Mouse (Mus musculus) hindbrain, embryonic 15.5 days (tissue): ENCODE results near the gene Arhgap32. TPM values are rescaled to one million over a fixed set of nuclear protein-coding genes. Genes with fewer than 3 reads are reported as not detected.
A peak's percentile ranks its signal among the peaks of the same experiment; 100 is the strongest.

ENCODE experiments used
- ATAC-seq: fragments of 200-750 bp; cut with Nextera tagmentation; 2 replicates; pipeline ENCODE4 v1.8.0; 2017; ENCODE audit warnings: low read depth, moderate number of reproducible peaks, moderate TSS enrichment; ENCODE audit not compliant: low FRiP score
- H3K27ac ChIP-seq: fragments of 300-500 bp; sonication (generic); replicated peaks from 2 replicates; pipeline ENCODE4 v1.5.1; 2015; ENCODE audit warnings: mild to moderate bottlenecking, inconsistent platforms
- H3K27me3 ChIP-seq: fragments of 300-500 bp; sonication (generic); 2 replicates; pipeline ENCODE4 v1.6.1; 2015; ENCODE audit warnings: control low read depth, inconsistent platforms
- H3K36me3 ChIP-seq: fragments of 300-500 bp; sonication (generic); 2 replicates; pipeline ENCODE4 v1.6.1; 2015; ENCODE audit warnings: control low read depth, inconsistent platforms
- H3K4me1 ChIP-seq: fragments of 300-500 bp; sonication (generic); replicated peaks from 2 replicates; pipeline ENCODE4 v1.6.1; 2015; ENCODE audit warnings: control low read depth, inconsistent platforms
- H3K4me2 ChIP-seq: fragments of 300-500 bp; sonication (generic); 2 replicates; pipeline ENCODE4 v1.6.1; 2015; ENCODE audit warnings: moderate library complexity, mild to moderate bottlenecking, inconsistent platforms
- H3K4me3 ChIP-seq: fragments of 300-500 bp; sonication (generic); 2 replicates; pipeline ENCODE4 v1.5.1; 2015; ENCODE audit warnings: mild to moderate bottlenecking, inconsistent platforms
- H3K9ac ChIP-seq: fragments of 300-500 bp; sonication (generic); 2 replicates; pipeline ENCODE4 v1.6.1; 2015; ENCODE audit warnings: inconsistent platforms
- H3K9me3 ChIP-seq: fragments of 300-500 bp; sonication (generic); 2 replicates; pipeline ENCODE4 v1.6.1; 2016; ENCODE audit warnings: control low read depth, inconsistent platforms
- WGBS: fragments of 180-500 bp; shearing (Covaris S2); methylation state at CpG from one replicate; pipeline ENCODE4 v1.1.7; 2015; 5-methylcytosine and 5-hydroxymethylcytosine counted together
- polyA plus RNA-seq: library from polyadenylated mRNA; unstranded; fragments of >200 nt; fragmentation: Nextera tagmentation; extraction: Ambion mirVana; gene quantifications from 2 replicates; pipeline ENCODE4 v1.2.1, GENCODE M21; 2015

Gene Arhgap32
- polyA plus RNA-seq: 12.3 and 13.5 TPM in 2 replicates

DNA sequence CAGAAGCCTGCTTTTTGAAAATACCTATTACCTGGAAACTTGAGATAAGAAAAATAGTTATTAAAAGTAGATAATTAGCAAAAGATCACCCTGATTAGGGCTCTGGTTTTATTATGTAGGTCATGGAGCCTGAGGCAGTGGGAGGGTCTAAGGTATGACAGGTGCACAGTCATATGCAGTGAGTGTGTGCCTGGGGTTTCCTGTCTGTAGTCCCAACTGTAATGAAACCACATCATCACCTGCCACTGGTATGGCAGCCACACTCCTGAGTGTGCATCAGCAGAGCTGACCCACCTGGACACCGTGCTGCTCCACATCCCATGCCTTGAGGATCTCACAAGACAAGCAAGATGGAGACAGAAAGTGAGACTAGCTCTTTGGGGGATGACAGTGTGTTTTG, at the start of gene Arhgap32:
Gene Arhgap32, plus strand, starts transcription at position 351 of the 400 bp plus-strand sequence.
- Histone ChIP-seq H3K36me3 (no peaks in the 10 kb centered on the region), H3K27me3 (no peaks in the 10 kb centered on the region), H3K4me3 (no peak within 1 kb of the TSS), H3K27ac (no peak within 1 kb of the TSS), H3K4me2 (no peak within 1 kb of the TSS), H3K9me3 (no peaks in the 10 kb centered on the region), H3K4me1 (no peaks in the 10 kb centered on the region), H3K9ac (no peak within 1 kb of the TSS)
- WGBS: 97% methylated on average over 1 of the region's 1 CpGs
- ATAC-seq: no peak

DNA sequence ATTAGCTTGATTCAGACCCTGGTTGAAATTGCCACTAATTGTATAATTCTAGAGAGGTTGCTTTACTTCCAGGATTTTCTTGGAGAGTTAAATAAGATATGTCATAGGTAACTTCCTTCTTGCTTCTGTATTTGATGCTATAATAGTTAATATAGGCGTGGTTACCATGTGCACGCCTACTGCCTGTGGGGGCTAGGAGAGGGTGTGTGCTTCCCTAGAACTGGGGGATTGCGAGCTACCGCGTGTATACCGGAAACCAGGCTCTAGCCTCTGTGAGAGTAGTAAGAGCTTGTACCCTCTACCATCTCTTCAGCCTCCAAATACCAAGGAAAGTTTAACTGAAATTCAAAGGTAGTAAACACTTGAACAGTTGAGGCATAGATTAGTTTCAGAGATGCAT, 43.2 kb upstream of the Arhgap32 start:
- H3K4me1 ChIP-seq: no peaks in the 10 kb centered on the region
- 97% methylated on average over 6 of the region's 6 CpGs for WGBS
- no peaks in the 10 kb centered on the region for H3K27me3 ChIP-seq
- no peak overlapping the region for H3K4me2 ChIP-seq
- no peaks in the 10 kb centered on the region for H3K9me3 ChIP-seq
- H3K27ac ChIP-seq: no peak overlapping the region
- no peak overlapping the region for H3K9ac ChIP-seq
- no peaks in the 10 kb centered on the region for H3K36me3 ChIP-seq
- ATAC-seq: no peak
- no peak overlapping the region for H3K4me3 ChIP-seq

DNA sequence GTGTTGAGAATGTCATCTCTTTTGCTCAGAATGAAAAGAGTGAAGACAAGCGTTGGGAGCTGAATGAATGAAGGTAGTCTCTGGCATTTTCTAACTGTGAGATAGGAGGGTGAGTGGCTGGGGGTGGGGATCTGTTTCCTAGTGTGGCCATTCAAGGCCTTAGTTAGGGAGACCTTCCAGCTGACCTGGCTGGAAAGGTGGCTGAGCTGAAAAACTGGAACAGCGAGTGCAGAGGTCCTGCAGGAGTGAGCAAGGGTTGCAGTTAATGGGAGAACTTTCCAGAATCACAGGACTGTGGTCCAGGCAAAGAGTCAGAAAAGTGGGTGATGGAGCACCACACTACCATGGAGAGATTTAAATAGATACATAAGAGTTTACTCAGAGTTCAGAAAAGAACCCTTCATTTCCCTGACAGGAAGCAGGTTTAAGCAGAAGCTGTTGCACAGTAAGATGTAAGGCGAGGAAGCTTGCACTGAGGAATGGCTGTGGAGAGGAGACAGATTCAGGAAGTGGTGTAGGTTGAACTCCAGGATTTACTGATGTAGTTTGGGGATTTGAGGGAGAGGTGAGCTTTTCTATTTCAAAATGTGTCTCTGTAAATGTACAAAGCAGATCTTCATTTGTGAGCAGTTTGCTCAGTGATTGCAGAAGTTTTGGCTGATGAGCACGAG, 27.7 kb upstream of the Arhgap32 start:
- ATAC-seq: no peak
- H3K36me3 ChIP-seq: no peaks in the 10 kb centered on the region
- no peak overlapping the region for H3K4me2 ChIP-seq
- no peaks in the 10 kb centered on the region for H3K27me3 ChIP-seq
- H3K9me3 ChIP-seq: no peaks in the 10 kb centered on the region
- no peak overlapping the region for H3K27ac ChIP-seq
- no peak overlapping the region for H3K4me3 ChIP-seq
- 70% methylated on average over 4 of the region's 4 CpGs for WGBS
- no peak overlapping the region for H3K9ac ChIP-seq
- peaks cover 4% of the 10 kb centered on the region; the same call in 1 of the 2 replicates for H3K4me1 ChIP-seq

DNA sequence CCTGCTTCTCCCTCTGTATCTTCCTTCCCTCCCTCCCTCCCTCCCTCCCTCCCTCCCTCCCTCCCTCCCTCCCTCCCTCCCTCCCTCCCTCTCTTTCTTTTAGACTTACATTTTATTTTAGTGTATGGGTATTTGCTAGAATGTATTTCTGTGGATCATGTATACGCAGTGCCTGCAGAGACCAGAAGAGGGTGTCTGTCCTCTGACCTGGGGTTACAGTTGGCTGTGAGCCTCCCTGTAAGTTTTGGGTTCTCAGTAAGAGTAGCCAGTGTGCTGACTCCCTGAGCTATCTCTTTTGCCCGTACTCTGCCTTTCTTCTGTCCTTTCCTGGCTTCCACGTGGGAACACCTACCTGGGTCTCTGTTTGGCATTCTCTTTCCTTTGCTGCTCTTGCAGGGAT, 27.1 kb upstream of the Arhgap32 start:
- ATAC-seq: no peak
- H3K9ac ChIP-seq: no peak overlapping the region
- H3K36me3 ChIP-seq: no peaks in the 10 kb centered on the region
- H3K4me2 ChIP-seq: no peak overlapping the region
- H3K9me3 ChIP-seq: no peaks in the 10 kb centered on the region
- H3K27ac ChIP-seq: no peak overlapping the region
- no peaks in the 10 kb centered on the region for H3K27me3 ChIP-seq
- H3K4me1 ChIP-seq: peaks cover 9% of the 10 kb centered on the region
- WGBS: 69% methylated on average over 3 of the region's 3 CpGs
- no peak overlapping the region for H3K4me3 ChIP-seq

DNA sequence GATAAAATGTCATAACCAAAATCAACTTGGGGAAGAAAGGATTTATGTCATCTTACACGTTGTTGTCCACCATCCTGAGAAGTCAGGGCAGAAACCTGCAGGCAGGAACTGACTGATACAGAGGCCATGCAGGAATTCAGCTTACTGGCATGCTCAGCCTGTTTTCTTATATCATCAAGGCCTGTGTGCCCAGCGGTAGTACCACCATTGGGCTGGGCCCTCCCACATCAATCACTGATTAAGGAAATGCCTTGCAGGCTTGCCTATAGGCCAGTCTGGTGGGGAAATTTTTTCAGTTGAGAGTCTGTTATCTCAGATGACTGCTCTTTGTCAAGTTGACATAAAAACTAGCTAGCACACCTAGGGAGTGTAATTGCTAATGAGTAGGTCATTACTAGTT, 22.5 kb upstream of the Arhgap32 start:
- Histone ChIP-seq H3K9me3 (no peaks in the 10 kb centered on the region), H3K27me3 (no peaks in the 10 kb centered on the region), H3K4me1 (peaks cover 33% of the 10 kb centered on the region), H3K9ac (no peak overlapping the region), H3K27ac (no peak overlapping the region), H3K36me3 (no peaks in the 10 kb centered on the region), H3K4me3 (no peak overlapping the region), H3K4me2 (no peak overlapping the region)
- 57% methylated on average over 2 of the region's 2 CpGs for WGBS
- ATAC-seq: peak; percentile 57; the same call in 1 of the 2 replicates

DNA sequence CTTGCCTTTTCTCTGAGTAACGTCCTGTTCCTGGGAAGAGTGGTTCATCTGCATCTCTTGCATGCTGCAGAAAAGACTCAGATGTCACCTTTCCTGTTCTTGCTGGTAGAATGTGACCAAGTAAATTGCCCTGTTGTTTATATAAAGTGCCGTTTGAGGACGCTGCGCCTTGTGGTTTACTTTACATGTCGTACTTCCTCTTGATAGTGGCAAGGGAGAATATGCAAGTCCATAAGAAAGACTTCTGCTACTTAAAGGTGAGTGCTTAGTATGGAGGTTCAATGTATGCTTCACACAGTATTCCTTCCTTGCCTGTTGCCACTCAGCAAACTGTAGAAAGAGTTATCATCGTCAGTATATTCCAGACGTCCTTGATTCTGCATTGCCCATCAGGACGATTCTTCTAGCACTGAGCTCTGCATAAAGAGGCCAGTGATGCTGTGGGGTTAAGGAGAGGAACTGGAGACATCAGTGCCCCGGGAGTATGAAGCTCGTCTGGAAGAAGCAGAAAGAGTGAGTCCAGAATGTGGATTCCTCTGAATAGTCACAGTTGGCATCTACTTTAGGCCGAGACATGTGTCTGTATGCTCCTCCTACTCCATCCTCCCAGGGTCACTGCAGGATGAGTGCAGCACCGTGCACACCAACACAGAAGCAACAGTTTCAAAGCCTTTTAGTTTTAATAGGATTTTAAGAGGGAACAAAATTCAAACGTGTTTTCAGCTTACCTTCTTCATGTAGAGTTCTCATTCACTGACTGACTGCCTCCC, 21.4 kb upstream of the Arhgap32 start:
- H3K27ac ChIP-seq: no peak overlapping the region
- no peaks in the 10 kb centered on the region for H3K9me3 ChIP-seq
- H3K36me3 ChIP-seq: no peaks in the 10 kb centered on the region
- no peak for ATAC-seq
- peaks cover 33% of the 10 kb centered on the region for H3K4me1 ChIP-seq
- H3K4me3 ChIP-seq: no peak overlapping the region
- WGBS: 71% methylated on average over 13 of the region's 13 CpGs
- H3K4me2 ChIP-seq: no peak overlapping the region
- H3K9ac ChIP-seq: no peak overlapping the region
- H3K27me3 ChIP-seq: no peaks in the 10 kb centered on the region

DNA sequence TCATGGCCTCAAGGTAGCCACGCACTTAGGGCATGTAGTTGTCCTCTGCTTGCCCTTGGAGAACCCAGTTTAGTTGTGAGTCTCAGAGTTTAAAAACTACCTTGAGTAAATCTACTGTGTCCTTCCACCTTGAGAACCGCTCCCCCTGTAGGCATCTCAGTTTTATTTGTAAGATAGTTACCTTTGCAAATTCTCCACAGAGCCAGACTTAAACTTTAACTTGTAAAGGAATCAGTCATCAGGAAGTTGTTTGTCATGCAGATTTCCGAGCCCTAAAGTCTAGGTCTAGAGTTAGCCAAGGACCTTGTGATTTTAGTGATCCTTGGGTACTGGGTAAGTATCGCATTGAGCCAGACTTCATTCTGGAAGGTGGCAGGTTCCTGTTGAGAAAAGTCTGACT, 20.4 kb upstream of the Arhgap32 start:
- Histone ChIP-seq H3K4me1 (peaks cover 33% of the 10 kb centered on the region), H3K4me3 (no peak overlapping the region), H3K9me3 (no peaks in the 10 kb centered on the region), H3K27ac (no peak overlapping the region), H3K36me3 (no peaks in the 10 kb centered on the region), H3K9ac (no peak overlapping the region), H3K27me3 (no peaks in the 10 kb centered on the region), H3K4me2 (no peak overlapping the region)
- ATAC-seq: no peak
- WGBS: 90% methylated on average over 4 of the region's 4 CpGs

DNA sequence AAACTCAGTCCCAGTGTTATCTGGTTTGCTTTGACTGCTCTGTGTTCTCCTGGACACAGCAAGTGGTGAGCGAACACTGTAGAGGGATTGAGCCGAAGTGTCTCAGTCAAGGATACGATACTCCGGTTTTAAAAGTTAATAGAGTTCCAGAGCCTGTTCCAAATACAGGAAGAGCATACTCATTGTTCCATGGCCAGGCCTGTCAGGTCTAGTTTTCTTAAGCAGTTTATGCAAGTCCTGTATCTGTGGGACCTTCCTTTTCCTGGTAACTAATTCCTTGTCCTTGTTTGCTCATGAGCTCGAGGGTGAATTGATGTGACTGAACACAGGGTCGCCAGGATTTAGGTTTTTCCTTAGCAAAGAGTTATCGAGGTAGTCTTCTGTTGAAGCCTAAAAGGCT, 19.4 kb upstream of the Arhgap32 start:
- no peak overlapping the region for H3K4me2 ChIP-seq
- no peak overlapping the region for H3K4me3 ChIP-seq
- 73% methylated on average over 7 of the region's 7 CpGs for WGBS
- H3K9ac ChIP-seq: no peak overlapping the region
- ATAC-seq: no peak
- H3K4me1 ChIP-seq: peaks cover 33% of the 10 kb centered on the region
- H3K9me3 ChIP-seq: no peaks in the 10 kb centered on the region
- H3K36me3 ChIP-seq: no peaks in the 10 kb centered on the region
- H3K27me3 ChIP-seq: no peaks in the 10 kb centered on the region
- no peak overlapping the region for H3K27ac ChIP-seq

DNA sequence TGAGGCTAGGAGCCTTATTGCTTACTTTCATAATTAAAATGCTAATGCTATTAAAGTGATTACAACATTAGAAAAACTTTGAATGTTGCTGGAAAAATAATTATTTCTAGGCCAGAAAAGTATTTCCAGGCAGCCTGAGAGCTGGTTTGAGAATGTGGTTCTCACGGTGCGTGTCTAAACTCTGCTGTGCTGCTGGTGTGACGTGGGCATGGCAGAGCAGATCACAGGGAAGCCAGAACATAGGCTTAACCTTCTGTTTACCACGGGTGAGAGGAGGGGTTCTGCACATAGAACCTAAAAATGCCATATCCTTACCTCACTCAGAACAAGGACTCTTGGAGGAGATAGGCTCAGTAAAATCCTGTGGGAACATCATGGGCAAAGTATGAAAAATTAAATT, 18.8 kb upstream of the Arhgap32 start:
- Histone ChIP-seq H3K36me3 (no peaks in the 10 kb centered on the region), H3K9me3 (no peaks in the 10 kb centered on the region), H3K4me1 (peaks cover 33% of the 10 kb centered on the region), H3K27me3 (no peaks in the 10 kb centered on the region), H3K9ac (no peak overlapping the region), H3K4me2 (no peak overlapping the region), H3K4me3 (no peak overlapping the region), H3K27ac (no peak overlapping the region)
- no peak for ATAC-seq
- WGBS: 57% methylated on average over 4 of the region's 4 CpGs

DNA sequence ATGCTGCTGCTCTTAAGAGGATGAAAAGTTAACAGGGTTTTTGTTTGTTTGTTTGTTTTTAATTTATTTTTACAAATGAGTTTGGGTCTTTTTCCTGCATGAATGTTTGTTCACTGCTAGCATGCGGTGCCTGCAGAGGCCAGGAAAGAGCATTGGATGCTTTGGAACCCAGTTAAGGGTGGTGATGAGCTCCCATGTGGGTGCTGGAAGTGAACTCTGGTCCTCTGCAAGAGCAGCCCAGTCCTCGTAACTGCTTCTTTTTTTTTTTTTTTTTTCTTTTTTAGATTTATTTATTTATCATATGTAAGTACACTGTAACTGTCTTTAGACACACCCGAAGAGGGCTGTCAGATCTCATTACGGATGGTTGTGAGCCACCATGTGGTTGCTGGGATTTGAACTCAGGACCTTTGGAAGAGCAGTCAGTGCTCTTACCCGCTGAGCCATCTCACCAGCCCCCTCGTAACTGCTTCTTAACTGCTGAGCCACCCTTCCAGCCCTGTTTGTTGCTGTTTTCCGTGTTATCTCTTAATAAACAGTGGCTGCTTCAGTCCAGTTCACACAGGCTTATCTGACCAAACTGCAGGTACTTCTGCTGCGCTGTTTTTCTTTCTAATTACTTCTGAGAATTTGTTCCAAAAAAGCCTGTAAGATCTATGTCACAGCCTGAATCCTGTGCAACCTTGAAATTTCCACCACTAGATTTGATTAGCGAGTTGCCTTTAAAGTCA, 17.3 kb upstream of the Arhgap32 start:
- no peaks in the 10 kb centered on the region for H3K36me3 ChIP-seq
- H3K9ac ChIP-seq: no peak overlapping the region
- peaks cover 26% of the 10 kb centered on the region for H3K4me1 ChIP-seq
- ATAC-seq: no peak
- no peak overlapping the region for H3K4me2 ChIP-seq
- WGBS: 92% methylated on average over 9 of the region's 9 CpGs
- H3K27ac ChIP-seq: no peak overlapping the region
- no peaks in the 10 kb centered on the region for H3K27me3 ChIP-seq
- H3K9me3 ChIP-seq: no peaks in the 10 kb centered on the region
- no peak overlapping the region for H3K4me3 ChIP-seq

DNA sequence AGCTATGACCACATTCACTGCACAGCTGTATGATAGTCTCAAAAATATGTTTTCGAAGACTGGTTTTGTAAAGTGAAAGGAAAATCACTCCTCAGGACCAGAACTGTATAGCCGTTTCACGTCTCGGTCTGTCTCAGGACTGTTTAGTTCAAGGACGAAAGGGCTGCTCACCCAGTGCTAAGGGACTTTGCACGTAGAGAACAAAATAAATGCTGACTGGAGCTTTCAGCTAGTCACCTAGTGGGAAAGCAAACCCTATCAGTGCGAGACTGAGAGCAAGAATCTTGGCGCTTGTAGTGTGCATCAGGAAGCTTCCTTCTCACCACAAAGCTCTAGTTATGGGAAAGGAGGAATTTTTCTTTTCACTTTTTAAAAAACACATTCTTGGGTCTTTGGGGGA, 15.4 kb upstream of the Arhgap32 start:
- Histone ChIP-seq H3K27ac (no peak overlapping the region), H3K27me3 (no peaks in the 10 kb centered on the region), H3K4me3 (no peak overlapping the region), H3K4me2 (no peak overlapping the region), H3K36me3 (no peaks in the 10 kb centered on the region), H3K4me1 (0 out of 2 replicates have a peak, but pooled peaks cover 14% of the 10 kb centered on the region), H3K9me3 (no peaks in the 10 kb centered on the region), H3K9ac (no peak overlapping the region)
- 77% methylated on average over 8 of the region's 8 CpGs for WGBS
- ATAC-seq: no peak

DNA sequence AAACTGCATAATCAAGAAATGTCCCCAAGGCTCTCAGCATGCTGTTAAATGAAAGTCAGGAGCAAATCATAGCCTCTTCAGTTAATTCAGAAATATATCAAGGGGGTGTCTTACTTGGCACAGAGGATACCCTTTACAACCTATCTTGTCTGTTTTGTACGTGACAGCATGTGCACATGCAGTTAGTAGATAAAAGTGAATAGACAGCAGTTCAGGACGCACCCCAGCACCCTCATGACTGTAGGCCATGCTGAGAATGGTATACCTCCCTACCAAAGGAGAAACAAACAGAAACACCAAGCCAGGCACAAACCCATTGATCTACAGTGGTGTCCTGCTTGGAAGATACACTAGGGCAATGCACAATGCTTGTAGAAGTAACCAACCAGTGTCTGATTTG, 14.4 kb upstream of the Arhgap32 start:
- no peaks in the 10 kb centered on the region for H3K9me3 ChIP-seq
- no peaks in the 10 kb centered on the region for H3K27me3 ChIP-seq
- no peak for ATAC-seq
- H3K36me3 ChIP-seq: no peaks in the 10 kb centered on the region
- 0 out of 2 replicates have a peak, but pooled peaks cover 8% of the 10 kb centered on the region for H3K4me1 ChIP-seq
- H3K4me2 ChIP-seq: no peak overlapping the region
- no peak overlapping the region for H3K9ac ChIP-seq
- no peak overlapping the region for H3K4me3 ChIP-seq
- WGBS: 78% methylated on average over 2 of the region's 2 CpGs
- H3K27ac ChIP-seq: no peak overlapping the region
